Mouse (Mus musculus) monocyte, adult 2 months (primary cell): ENCODE measurements around the gene 1190005I06Rik.

Experiments used
- DNase-seq, 2 experiments: peaks; one replicate each; pipeline ENCODE4 v3.0.0; 2022; ENCODE audit warnings: low spot score in 2 of 2, low read depth in 1 of 2

The 1190005I06Rik gene

DNA sequence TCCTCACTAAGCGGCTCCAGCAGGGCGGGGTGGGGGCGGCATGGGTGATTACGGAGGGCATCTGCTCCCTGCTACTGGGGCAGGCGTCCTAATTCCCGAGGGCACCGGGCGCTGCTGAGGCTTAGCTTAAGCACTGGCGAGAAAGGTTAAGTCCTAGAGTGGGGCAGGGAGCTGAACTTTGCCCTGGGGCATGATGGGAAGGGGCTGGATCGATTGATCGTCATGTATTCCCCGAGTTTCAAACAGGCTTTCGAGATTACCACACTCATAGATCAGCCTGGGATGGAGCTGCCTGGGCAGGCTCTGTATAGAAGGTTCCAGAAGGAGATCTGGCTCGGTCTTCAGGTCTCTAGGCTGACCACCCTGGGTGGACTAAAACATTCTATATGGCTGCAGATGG is 25.3 kb downstream of the 1190005I06Rik start:
- no peak for DNase-seq

DNA sequence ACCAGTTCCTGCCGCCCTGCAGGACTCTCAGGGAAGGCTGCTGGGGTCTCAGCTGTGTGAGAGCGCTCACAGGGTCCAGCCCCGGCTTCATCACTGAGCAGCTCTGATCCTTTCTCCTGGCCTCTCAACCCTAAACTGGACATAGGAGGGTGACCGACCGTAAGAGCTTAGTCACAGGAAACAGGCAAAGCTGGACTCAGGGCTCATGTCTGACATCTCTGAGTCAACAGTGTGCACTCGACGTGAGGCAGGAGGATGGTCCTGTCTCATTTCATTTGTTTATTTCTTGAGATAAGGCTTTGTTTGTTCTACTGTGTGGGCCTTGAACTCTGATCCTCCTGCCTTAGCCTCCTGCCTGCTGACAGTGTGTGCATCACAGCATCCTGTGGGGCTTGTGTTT is 27.0 kb downstream of the 1190005I06Rik start:
- no peak for DNase-seq

GRCm38 (mm10) chr8:120619235-120620180 is 27.9 kb downstream of the 1190005I06Rik start:
- DNase-seq, result no peak

- peak in 1 of 2 experiments; percentile 61 for DNase-seq
These were observed 29.3 kb downstream of the 1190005I06Rik start for GRCm38 (mm10) chr8:120618110-120618509.

DNA sequence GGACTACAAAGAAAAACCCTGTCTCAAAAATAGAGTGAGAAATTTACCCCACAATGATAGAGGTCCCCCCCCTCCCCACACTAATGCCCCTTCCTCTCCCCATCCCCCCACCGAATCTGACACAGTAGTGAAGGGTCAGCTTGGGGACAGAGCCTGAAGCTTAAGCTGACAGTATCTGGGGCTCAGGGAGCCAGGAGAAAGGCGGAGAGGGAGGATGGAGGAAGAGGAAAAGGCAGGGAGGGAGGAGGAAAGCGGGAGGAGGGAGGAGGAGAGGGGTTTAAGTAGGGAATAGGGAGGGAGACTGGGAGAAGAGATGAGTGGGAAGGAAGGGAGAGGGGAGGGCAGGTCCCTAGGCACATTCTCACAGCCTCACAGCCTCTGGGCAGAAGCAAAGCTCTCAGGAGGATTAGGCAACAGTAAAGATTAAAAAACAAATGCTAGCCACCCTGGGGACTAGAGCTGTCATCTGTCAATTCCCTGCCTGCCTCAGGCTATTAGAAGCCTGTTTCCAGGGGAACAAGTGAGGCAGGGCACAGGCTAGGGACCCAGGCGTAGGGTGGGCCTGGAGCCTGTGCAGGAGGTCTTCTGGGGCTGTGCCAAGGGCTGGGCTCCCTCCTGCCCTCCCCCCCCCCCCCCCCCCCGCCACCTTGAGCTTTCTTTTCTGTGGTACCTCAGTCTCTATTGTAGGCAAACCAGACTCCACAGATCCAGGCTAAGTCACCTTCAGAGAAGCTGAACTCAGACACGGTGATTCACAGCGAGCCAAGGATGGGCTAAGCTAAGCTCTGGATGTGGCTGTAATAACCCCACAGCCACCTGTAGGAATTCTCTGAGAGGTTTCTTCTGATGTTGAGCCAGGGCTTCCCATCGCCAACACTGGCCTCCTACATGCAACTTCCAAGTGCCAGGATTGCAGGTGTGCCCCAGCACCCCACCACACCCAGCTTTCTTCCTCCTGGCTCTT is 30.5 kb downstream of the 1190005I06Rik start:
- DNase-seq, result no peak

GRCm38 (mm10) chr8:120614491-120614890 is 32.9 kb downstream of the 1190005I06Rik start:
- DNase-seq, result no peak

DNA sequence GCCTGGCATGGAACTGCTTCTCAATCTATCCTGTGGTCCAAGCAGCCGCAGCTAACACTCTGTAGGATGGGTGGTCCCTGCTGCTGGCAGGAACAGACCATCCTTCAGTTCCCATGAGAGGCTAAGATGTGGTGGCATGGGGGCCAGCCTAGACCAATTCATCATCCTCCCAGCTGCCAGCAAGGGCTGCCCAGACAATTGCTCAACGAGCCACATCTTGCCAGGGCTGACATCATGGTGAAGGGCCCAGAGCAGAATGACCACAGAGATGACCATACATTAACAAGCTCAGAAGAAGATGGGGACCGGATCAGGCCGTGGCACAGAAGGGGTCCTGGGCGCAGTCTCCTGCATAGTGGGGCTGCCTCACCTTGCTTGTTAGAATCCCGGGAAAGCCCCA is 36.6 kb downstream of the 1190005I06Rik start:
- DNase-seq, result no peak

DNA sequence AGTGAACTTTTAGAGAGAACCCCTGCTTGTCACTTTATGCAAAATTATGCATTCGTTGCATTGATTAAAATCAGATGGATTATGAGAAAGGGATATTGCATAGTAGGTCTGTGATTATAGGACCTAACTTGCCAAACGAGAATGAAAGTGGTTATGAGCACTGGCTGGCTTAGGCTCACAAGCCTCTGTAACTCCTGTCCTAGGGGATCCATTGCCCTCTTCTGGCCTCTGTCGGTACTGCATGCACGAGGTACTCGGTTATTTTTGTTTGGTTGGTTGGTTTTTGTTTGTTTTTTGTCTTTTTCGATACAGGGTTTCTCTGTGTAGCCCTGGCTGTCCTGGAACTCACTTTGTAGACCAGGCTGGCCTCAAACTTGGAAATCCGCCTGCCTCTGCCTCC is 39.5 kb downstream of the 1190005I06Rik start:
- DNase-seq, result peak in 1 of 2 experiments; percentile 56

DNA sequence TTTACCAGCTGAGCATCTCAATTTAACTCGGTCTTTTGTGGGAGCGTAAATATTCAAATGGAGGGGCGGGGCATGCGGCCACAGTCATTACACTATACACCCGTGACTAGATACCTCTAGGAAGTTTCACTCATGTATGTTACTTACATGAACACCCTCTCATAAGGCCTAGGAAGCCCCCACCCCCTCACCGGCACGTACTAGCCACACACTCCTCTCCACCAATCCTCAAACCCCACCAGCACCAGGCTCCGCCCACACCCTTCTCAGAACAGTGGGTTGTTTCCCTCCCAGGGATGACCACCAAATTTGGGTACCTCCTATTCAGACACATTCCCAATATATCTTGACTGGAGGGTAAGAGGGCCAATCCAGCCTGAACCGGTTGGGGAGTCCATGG is 40.0 kb downstream of the 1190005I06Rik start:
- no peak for DNase-seq

DNA sequence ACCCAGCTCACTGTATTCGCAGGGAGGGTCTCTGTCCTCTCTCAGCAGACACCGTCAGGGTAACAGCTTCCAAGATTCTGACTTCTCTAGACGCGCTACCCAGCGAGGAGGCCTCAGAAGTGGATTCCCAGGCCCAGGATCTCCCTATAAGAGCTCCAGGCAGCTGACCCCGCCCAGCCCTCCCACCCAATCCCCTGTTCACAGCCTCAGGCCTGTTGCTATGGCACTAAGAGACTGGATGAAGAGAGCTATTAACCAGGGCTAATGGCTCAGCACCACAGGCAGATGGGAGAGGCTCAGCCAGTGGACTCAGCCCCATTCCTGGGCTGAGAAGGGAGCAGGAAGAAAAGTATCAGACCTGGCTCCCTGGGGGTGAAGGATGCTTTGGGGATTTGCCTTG is 44.8 kb downstream of the 1190005I06Rik start:
- DNase-seq, result no peak

DNA sequence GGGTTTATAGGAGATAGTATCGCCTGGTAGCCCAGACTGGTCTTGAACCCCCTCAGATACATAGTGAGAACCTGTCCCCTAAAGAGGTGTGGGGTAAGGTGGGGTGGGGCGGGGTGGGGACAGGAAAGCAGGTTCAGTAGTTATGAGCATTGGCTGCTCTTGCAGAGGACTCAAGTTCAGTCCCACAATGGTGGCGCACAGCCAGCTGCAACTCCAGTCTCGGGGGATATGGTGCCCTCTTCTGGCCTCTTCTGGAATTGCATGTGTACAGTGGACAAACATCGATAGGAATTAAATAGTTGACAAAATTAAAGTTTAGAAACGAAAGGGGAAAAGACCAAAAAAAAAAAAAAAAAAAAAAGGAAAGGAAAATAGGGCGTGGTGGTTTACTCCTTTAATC is 47.9 kb downstream of the 1190005I06Rik start:
- DNase-seq, result peak in 1 of 2 experiments; percentile 67

- no peak for DNase-seq
These were observed 48.9 kb downstream of the 1190005I06Rik start for GRCm38 (mm10) chr8:120598579-120598978.

DNA sequence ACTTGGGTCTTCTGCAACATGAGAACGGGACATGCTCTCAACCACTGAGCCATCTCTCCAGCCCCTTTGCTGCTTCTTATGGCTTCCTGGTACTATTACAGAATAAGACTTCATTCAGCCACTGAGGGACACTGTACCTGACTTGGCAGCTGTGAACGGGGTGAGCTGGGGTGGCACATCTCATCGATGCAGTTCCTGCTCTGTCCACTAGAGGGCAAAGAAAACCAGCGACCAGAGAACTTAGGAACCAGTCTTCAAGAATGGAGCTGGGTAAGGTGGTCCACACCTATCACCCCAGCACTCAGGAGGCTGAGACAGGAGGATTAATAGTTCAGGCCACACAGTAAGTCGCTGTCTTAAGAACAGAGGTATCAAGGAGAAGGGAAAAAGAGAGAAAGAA is 51.5 kb downstream of the 1190005I06Rik start:
- peak in 1 of 2 experiments; percentile 22 for DNase-seq

DNA sequence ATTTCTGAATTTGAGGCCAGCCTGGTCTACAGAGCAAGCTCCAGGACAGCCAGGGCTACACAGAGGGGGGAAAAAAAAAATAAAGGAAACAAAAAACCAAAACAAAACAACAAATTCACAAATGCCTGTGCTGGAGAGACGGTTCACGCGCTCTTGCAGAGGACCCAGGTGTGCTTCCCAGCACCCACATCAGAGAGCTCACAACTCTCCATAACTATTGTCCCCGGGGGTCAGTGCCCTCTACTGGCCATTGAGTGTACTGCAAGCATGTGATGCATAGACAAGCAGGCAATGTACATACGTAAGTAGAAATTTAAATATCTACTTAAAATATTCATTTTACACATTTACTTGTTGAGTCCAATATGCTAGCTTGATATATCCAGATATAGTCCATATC is 52.9 kb downstream of the 1190005I06Rik start:
- DNase-seq, result no peak

- DNase-seq, result no peak
These were observed 55.7 kb downstream of the 1190005I06Rik start for GRCm38 (mm10) chr8:120591587-120592292.

DNA sequence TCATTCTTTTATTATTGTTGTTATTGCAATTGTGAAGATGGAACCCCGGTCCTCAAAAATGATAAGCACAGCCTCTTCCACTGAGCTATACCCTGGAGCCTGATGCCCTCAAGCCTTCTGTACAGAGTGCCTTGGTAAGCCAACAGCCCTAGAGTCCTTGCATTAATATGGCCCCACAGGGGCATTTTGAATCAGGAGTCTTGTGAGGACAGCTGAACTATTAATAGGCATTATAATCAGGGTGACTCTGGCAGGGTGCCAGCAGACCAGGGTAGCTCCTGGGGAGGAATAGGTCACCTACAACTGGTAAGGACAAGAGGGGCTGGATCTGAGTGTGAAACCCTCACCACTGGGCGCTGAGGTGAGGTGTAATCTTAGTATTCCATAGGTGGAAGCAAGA is 57.5 kb downstream of the 1190005I06Rik start:
- DNase-seq, result no peak

DNA sequence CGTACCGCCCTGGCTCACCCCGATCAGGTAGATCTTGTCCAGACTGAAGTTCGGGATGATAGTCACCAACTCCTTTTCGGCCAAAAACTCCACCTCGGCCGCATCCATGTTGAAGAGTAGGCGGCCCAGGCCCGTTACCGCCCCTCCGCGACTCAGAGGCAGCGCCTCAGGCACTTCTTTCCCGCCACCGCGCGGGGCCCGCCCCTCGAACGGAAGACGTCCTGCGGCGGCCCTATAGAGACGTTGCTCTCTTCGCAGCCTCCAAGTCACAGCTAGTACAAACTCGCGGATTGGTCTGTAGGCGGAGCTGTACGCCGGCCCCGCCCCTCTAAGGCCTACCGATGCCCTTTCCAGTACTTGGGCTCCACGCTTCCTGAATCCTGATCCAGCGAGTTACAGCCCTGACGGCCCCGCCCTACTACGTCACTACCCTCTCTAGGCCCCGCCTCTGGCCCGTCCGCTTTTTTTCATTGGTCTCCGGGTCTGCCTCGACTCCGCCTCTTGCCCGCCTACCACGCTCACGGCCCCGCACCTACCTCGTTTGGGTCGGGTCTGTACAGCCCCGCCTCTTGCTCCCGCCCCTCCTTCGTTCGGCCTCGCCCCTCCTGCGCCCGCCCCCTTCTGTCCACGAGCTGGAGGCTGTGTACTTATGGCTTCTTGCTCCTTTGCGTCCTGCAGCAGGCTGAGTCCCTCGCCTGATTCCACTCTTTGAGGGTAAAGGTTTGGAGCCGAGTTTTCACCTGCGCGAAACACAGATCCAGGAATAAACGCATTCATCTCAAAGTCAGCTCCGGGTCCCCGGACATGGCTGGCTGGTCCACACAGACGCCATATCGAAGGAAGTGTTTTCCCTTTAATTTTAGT is 58.3 kb downstream of the 1190005I06Rik start, which contains the start of gene Gins2:
Gins2 (minus strand) TSS at position 397 of the 864 bp plus-strand sequence.
- DNase-seq, result peak; percentile 99

GRCm38 (mm10) chr8:120585521-120585920 is 61.9 kb downstream of the 1190005I06Rik start:
- DNase-seq, result no peak

DNA sequence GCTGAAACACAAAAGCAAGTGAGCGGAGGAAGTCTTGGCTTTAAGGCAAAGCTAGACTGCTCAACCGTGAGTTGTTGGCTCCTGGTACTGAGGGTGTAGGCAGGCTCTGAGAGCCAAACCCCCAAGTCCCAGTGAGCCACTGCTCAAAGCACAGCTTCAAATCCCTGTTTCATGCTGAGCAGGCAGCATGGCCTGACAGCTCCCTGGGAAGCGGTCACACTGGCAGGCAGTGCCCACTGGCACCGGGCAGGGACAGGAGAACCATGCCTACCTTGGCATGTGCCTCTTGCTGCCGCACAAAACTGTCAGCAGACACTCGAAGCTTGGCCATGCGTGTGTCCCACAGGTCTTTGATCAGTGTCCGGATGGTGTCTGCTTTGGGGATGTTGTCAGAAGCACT is 65.6 kb downstream of the 1190005I06Rik start:
- DNase-seq, result no peak

GRCm38 (mm10) chr8:120581329-120581728 is 66.1 kb downstream of the 1190005I06Rik start:
- no peak for DNase-seq
